Comparison of ENCODE assay signal across 8 mouse cellular contexts in genomic region chr6:88044577-88045405, GRCm38 (mm10). TPM values are rescaled to one million over a fixed set of nuclear protein-coding genes. Genes with fewer than 3 reads are reported as not detected.
DNase-seq lines count a peak whose midpoint lies in the region; ATAC-seq and TF ChIP-seq lines count a peak whose summit lies in the region.

Gene Rab7, minus strand, starts transcription at chr6:88045270.

- ATAC-seq in heart, embryonic 15.5 days (replicated peaks; ENCODE audit: insufficient number of reproducible peaks, insufficient read depth, low FRiP score, low read depth), result peak; percentile 96
- peak; percentile 94 for ATAC-seq in liver, embryonic 14.5 days (ENCODE audit: insufficient read depth)
- peak; percentile 98 for ATAC-seq in neural tube, embryonic 11.5 days (ENCODE audit: insufficient read depth, low FRiP score, low TSS enrichment)
- peak; percentile 94 for ATAC-seq in stomach, postnatal 0 days (ENCODE audit: low FRiP score, low TSS enrichment)

- no peaks in the 10 kb centered on the region for H3K9me3 ChIP-seq in forebrain, embryonic 10.5 days
- no peaks in the 10 kb centered on the region for H3K9me3 ChIP-seq in heart, embryonic 15.5 days (replicated peaks)
- no peaks in the 10 kb centered on the region for H3K9me3 ChIP-seq in liver, embryonic 14.5 days (ENCODE audit: control insufficient read depth, low read length)
- H3K9me3 ChIP-seq in neural tube, embryonic 11.5 days (ENCODE audit: control insufficient read depth, low read length), result no peaks in the 10 kb centered on the region
- H3K9me3 ChIP-seq in stomach, postnatal 0 days (ENCODE audit: control insufficient read depth, low read length), result no peaks in the 10 kb centered on the region

- TF ChIP-seq CTCF in liver, embryonic 14.5 days (IDR thresholded peaks at IDR 0.05; ENCODE audit: low read depth), result no peak
- no peak; the same call in 1 of the 2 replicates for TF ChIP-seq CTCF in stomach, postnatal 0 days (IDR thresholded peaks at IDR 0.05; ENCODE audit: low read depth)

- WGBS in forebrain, embryonic 10.5 days, result under 1% methylated on average over 82 of the region's 82 CpGs
- 0% methylated on average over 75 of the region's 82 CpGs for WGBS in heart, embryonic 15.5 days
- under 1% methylated on average over 77 of the region's 82 CpGs for WGBS in liver, embryonic 14.5 days (ENCODE audit: insufficient replicate concordance)
- WGBS in neural tube, embryonic 11.5 days, result under 1% methylated on average over 81 of the region's 82 CpGs
- under 1% methylated on average over 79 of the region's 82 CpGs for WGBS in stomach, postnatal 0 days

- peaks cover 25% of the 10 kb centered on the region for H3K27me3 ChIP-seq in forebrain, embryonic 10.5 days (ENCODE audit: poor library complexity, severe bottlenecking)
- 0 out of 2 replicates have a peak, but pooled peaks cover 2% of the 10 kb centered on the region for H3K27me3 ChIP-seq in heart, embryonic 15.5 days
- no peaks in the 10 kb centered on the region for H3K27me3 ChIP-seq in liver, embryonic 14.5 days (ENCODE audit: control insufficient read depth, insufficient read depth, low read length)
- no peaks in the 10 kb centered on the region for H3K27me3 ChIP-seq in neural tube, embryonic 11.5 days (ENCODE audit: control insufficient read depth, insufficient read depth, low read length)
- no peaks in the 10 kb centered on the region for H3K27me3 ChIP-seq in stomach, postnatal 0 days (ENCODE audit: control insufficient read depth, insufficient read depth, low read length)

- peak within 1 kb of the TSS; percentile 96 for H3K4me3 ChIP-seq in forebrain, embryonic 10.5 days
- peak within 1 kb of the TSS; percentile 97 for H3K4me3 ChIP-seq in heart, embryonic 15.5 days
- H3K4me3 ChIP-seq in liver, embryonic 14.5 days (ENCODE audit: insufficient read depth in 1 of 2, low read depth in 2 of 2, low read length in 2 of 2), result peak within 1 kb of the TSS; percentile 93 to 96
- H3K4me3 ChIP-seq in neural tube, embryonic 11.5 days (ENCODE audit: low read depth, low read length), result peak within 1 kb of the TSS; percentile 96
- peak within 1 kb of the TSS; percentile 100 for H3K4me3 ChIP-seq in stomach, postnatal 0 days (ENCODE audit: low read depth, low read length)

- peak; percentile 88 to 92 for DNase-seq in CD8-positive naive resting alpha-beta T cell, adult 2 months (ENCODE audit: low read depth in 2 of 2, low spot score in 2 of 2)
- DNase-seq in c-Kit-positive CD71-negative TER-119-negative erythroid progenitor cells, embryonic 14.5 days (ENCODE audit: low read depth), result peak; percentile 90
- peak; percentile 93 for DNase-seq in forebrain, embryonic 10.5 days (ENCODE audit: extremely low spot score, low spot score)
- DNase-seq in kidney, postnatal 25 days, result peak; percentile 97 to 99
- peak; percentile 86 to 89 (median 87) for DNase-seq in liver, embryonic 14.5 days (ENCODE audit: low read depth in 3 of 3, low spot score in 3 of 3)
- peak; percentile 96 for DNase-seq in neural tube, embryonic 11.5 days (ENCODE audit: low spot score)
- DNase-seq in stomach, postnatal 0 days (ENCODE audit: low spot score), result peak; percentile 97

- H3K4me1 ChIP-seq in forebrain, embryonic 10.5 days, result peaks cover 27% of the 10 kb centered on the region
- H3K4me1 ChIP-seq in heart, embryonic 15.5 days (replicated peaks), result peaks cover 33% of the 10 kb centered on the region
- H3K4me1 ChIP-seq in liver, embryonic 14.5 days (replicated peaks; ENCODE audit: control insufficient read depth in 2 of 2, insufficient read depth in 2 of 2, low read length in 1 of 2), result peaks cover 14 to 25% of the 10 kb centered on the region in 2 experiments
- H3K4me1 ChIP-seq in neural tube, embryonic 11.5 days (ENCODE audit: control insufficient read depth, insufficient read depth, low read length), result peaks cover 4% of the 10 kb centered on the region; the same call in 1 of the 2 replicates
- H3K4me1 ChIP-seq in stomach, postnatal 0 days (replicated peaks; ENCODE audit: control insufficient read depth, insufficient read depth), result peaks cover 6% of the 10 kb centered on the region

- H3K4me2 ChIP-seq in heart, embryonic 15.5 days, result peak within 1 kb of the TSS; percentile 74
- H3K4me2 ChIP-seq in liver, embryonic 14.5 days (ENCODE audit: low read depth), result peak within 1 kb of the TSS; percentile 79
- peak within 1 kb of the TSS; percentile 78 for H3K4me2 ChIP-seq in neural tube, embryonic 11.5 days (ENCODE audit: low read depth)
- peak within 1 kb of the TSS; percentile 84 for H3K4me2 ChIP-seq in stomach, postnatal 0 days (replicated peaks; ENCODE audit: low read depth)

- peak within 1 kb of the TSS; percentile 94 for H3K27ac ChIP-seq in forebrain, embryonic 10.5 days
- peak within 1 kb of the TSS; percentile 93 for H3K27ac ChIP-seq in heart, embryonic 15.5 days
- H3K27ac ChIP-seq in liver, embryonic 14.5 days, result peak within 1 kb of the TSS; percentile 67
- H3K27ac ChIP-seq in neural tube, embryonic 11.5 days (ENCODE audit: low read depth, low read length), result peak within 1 kb of the TSS; percentile 69; the same call in 1 of the 2 replicates
- peak within 1 kb of the TSS; percentile 97 for H3K27ac ChIP-seq in stomach, postnatal 0 days (replicated peaks)

- peaks cover 6% of the 10 kb centered on the region for H3K36me3 ChIP-seq in forebrain, embryonic 10.5 days (replicated peaks)
- 0 out of 2 replicates have a peak, but pooled peaks cover under 1% of the 10 kb centered on the region for H3K36me3 ChIP-seq in heart, embryonic 15.5 days
- H3K36me3 ChIP-seq in liver, embryonic 14.5 days (replicated peaks; ENCODE audit: control insufficient read depth, insufficient read depth, low read depth), result no peaks in the 10 kb centered on the region
- H3K36me3 ChIP-seq in neural tube, embryonic 11.5 days (ENCODE audit: control insufficient read depth, insufficient read depth, low read length), result no peaks in the 10 kb centered on the region
- H3K36me3 ChIP-seq in stomach, postnatal 0 days (ENCODE audit: control insufficient read depth, insufficient read depth, low read length), result no peaks in the 10 kb centered on the region

- no peak for TF ChIP-seq EP300 in liver, embryonic 14.5 days (IDR thresholded peaks at IDR 0.05; ENCODE audit: low read depth)
- TF ChIP-seq EP300 in stomach, postnatal 0 days (optimal IDR thresholded peaks at IDR 0.05), result no peak

- H3K9ac ChIP-seq in heart, embryonic 15.5 days, result peak within 1 kb of the TSS; percentile 97
- H3K9ac ChIP-seq in liver, embryonic 14.5 days (replicated peaks), result peak within 1 kb of the TSS; percentile 95
- H3K9ac ChIP-seq in neural tube, embryonic 11.5 days (ENCODE audit: low read length), result peak within 1 kb of the TSS; percentile 93
- H3K9ac ChIP-seq in stomach, postnatal 0 days (ENCODE audit: low read length), result peak within 1 kb of the TSS; percentile 98

RNA-seq across cellular contexts. Expression of gene Rab7, which starts in this region (rescaled TPM):
- 202 and 205 TPM in 2 replicates for polyA plus RNA-seq in forebrain, embryonic 10.5 days (2016; fragmentation: Nextera tagmentation; extraction: Ambion mirVana)
- 190 and 214 TPM in 2 replicates for polyA plus RNA-seq in heart, embryonic 15.5 days (2015; fragmentation: Nextera tagmentation; extraction: Ambion mirVana)
- 64.8 and 76.7 TPM in 2 replicates for polyA plus RNA-seq in liver, embryonic 14.5 days (2012; rRNA removed)
- 110 and 119 TPM in 2 replicates for polyA plus RNA-seq in liver, embryonic 14.5 days (2014; fragmentation: Nextera tagmentation; extraction: Ambion mirVana)
- 275 and 276 TPM in 2 replicates for polyA plus RNA-seq in neural tube, embryonic 11.5 days (2014; fragmentation: Nextera tagmentation; extraction: Ambion mirVana)
- polyA plus RNA-seq in stomach, postnatal 0 days (2015; fragmentation: Nextera tagmentation; extraction: Ambion mirVana), result 179 and 198 TPM in 2 replicates

Comparison
In these comparisons a context has a peak if more than half of its experiments do, and no peak if none do; other contexts are left out.
1. Peak in every context shown above with its lines: DNase-seq, ATAC-seq, H3K4me3 ChIP-seq and H3K27ac ChIP-seq.